Comparison of ENCODE assay signal across 8 mouse cellular contexts in genomic region chr8:93591608-93592301, GRCm38 (mm10). TPM values are rescaled to one million over a fixed set of nuclear protein-coding genes. Genes with fewer than 3 reads are reported as not detected.
DNase-seq lines count a peak whose midpoint lies in the region; ATAC-seq lines count a peak whose summit lies in the region.

No protein-coding gene starts in this region.

- DNase-seq in NIH3T3 (ENCODE audit: low read depth) = peak; percentile 93
- DNase-seq in cerebellum, adult 11 months = peak; percentile 89
- peak; percentile 80 for DNase-seq in forelimb bud, embryonic 11.5 days (ENCODE audit: low read depth, low spot score)
- peak; percentile 92 for DNase-seq in heart, postnatal 4 days
- peak; percentile 87 for DNase-seq in layer of hippocampus, adult 9-11 months
- peak; percentile 84 for DNase-seq in lung, postnatal 36 days
- DNase-seq in right cerebral cortex, postnatal 25 days = peak; percentile 92

- no peak for ATAC-seq in erythroblast, adult 5-6 weeks (replicated peaks; ENCODE audit: low FRiP score, poor library complexity, severe bottlenecking)

RNA-seq across cellular contexts. Expression of gene Ces5a, which starts 56.1 kb away (rescaled TPM):
- total RNA-seq in heart, postnatal 4 days (2021) = under 1 TPM; 0.18 to 0.62 TPM
- not detected in 2 replicates for total RNA-seq in erythroblast, adult 5-6 weeks (2015; ENCODE audit: low replicate concordance)
- 0.26 TPM in 1 of 2 replicates, not detected in the other for total RNA-seq in erythroblast, adult 5-6 weeks (2017; ENCODE audit: low replicate concordance)
